Mouse (Mus musculus) heart, embryonic 13.5 days (tissue): ENCODE measurements at regions not wholly inside any gene's neighbourhood (a gene's known extent, or its start where the extent isn't known, plus 50 kb on each side); places are given as distances from the start of the nearest gene placed in this dataset.

Experiments used
- ATAC-seq: fragments of 200-750 bp; cut with Nextera tagmentation; 2 replicates; pipeline ENCODE4 v1.8.0; 2017; ENCODE audit warnings: moderate TSS enrichment; ENCODE audit not compliant: insufficient number of reproducible peaks, low FRiP score, low TSS enrichment; ENCODE audit errors: extremely low read depth
- H3K27ac ChIP-seq: fragments of 300-500 bp; sonication (generic); replicated peaks from 2 replicates; pipeline ENCODE4 v1.5.1; 2015; ENCODE audit warnings: moderate library complexity, mild to moderate bottlenecking, inconsistent platforms
- H3K27me3 ChIP-seq: fragments of 300-500 bp; sonication (generic); replicated peaks from 2 replicates; pipeline ENCODE4 v1.6.1; 2015; ENCODE audit warnings: mild to moderate bottlenecking, inconsistent platforms
- H3K36me3 ChIP-seq: fragments of 300-500 bp; sonication (generic); 2 replicates; pipeline ENCODE4 v1.6.1; 2015; ENCODE audit warnings: mild to moderate bottlenecking, inconsistent platforms
- H3K4me1 ChIP-seq: fragments of 300-500 bp; sonication (generic); 2 replicates; pipeline ENCODE4 v1.6.1; 2015; ENCODE audit warnings: inconsistent platforms
- H3K4me2 ChIP-seq: fragments of 300-500 bp; sonication (generic); 2 replicates; pipeline ENCODE4 v1.6.1; 2015; ENCODE audit warnings: inconsistent platforms, mild to moderate bottlenecking, moderate library complexity
- H3K4me3 ChIP-seq: fragments of 300-500 bp; sonication (generic); 2 replicates; pipeline ENCODE4 v1.5.1; 2015; ENCODE audit warnings: moderate library complexity, mild to moderate bottlenecking, inconsistent platforms
- H3K9ac ChIP-seq: fragments of 300-500 bp; sonication (generic); 2 replicates; pipeline ENCODE4 v1.6.1; 2015; ENCODE audit warnings: inconsistent platforms, mild to moderate bottlenecking, moderate library complexity
- H3K9me3 ChIP-seq: fragments of 300-500 bp; sonication (generic); 2 replicates; pipeline ENCODE4 v1.6.1; 2016; ENCODE audit warnings: inconsistent platforms
- WGBS: fragments of 180-500 bp; shearing (Covaris S2); methylation state at CpG from one replicate; pipeline ENCODE4 v1.1.7; 2015; ENCODE audit warnings: mixed read lengths; 5-methylcytosine and 5-hydroxymethylcytosine counted together

DNA sequence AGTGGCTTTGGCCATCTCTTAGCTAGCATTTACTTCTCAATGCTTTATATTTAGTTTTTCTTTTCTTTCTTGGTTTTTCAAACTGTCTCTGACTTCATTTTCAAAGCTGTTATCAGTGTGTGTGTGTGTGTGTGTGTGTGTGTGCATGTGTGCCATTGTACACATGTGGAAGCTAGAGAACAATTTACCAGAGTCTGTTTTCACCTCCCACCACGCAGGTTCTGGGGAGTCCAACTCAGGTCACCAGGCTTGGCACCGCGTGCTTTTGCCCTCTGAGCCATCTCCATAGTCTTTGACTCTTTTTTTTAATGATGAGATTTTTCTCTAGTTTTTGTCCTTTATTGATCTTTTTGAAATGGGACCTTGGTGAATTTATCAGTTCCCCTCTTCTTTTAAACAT, 93.3 kb upstream of the Gm6657 start:
- no peak for ATAC-seq
- H3K4me3 ChIP-seq = no peak overlapping the region
- no peak overlapping the region for H3K4me2 ChIP-seq
- 83% methylated on average over 3 of the region's 3 CpGs for WGBS
- no peaks in the 10 kb centered on the region for H3K36me3 ChIP-seq
- H3K9me3 ChIP-seq = no peaks in the 10 kb centered on the region
- no peaks in the 10 kb centered on the region for H3K27me3 ChIP-seq
- H3K4me1 ChIP-seq = peaks cover 21% of the 10 kb centered on the region
- H3K27ac ChIP-seq = no peak overlapping the region
- no peak overlapping the region for H3K9ac ChIP-seq

DNA sequence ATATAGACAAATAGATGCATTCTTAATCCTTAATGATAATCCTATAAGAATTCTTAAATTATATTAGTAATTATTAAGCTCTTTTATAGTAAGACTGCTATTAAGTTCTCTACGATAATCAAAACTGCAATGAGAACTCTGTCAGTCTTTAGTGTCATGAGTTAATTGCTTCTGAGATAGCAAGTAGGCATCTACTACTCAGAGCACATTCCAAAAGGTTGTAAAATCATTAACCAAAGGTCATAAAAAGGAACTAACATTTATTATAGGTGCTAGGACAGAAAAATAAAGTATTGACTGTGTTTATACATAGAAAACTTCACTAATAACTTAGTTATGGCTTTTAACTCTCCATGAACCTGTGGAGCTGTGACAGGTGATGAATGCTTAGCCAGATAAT, 84.1 kb upstream of the Gm6657 start:
- no peak for ATAC-seq
- WGBS = 68% methylated on average over 1 of the region's 1 CpGs

DNA sequence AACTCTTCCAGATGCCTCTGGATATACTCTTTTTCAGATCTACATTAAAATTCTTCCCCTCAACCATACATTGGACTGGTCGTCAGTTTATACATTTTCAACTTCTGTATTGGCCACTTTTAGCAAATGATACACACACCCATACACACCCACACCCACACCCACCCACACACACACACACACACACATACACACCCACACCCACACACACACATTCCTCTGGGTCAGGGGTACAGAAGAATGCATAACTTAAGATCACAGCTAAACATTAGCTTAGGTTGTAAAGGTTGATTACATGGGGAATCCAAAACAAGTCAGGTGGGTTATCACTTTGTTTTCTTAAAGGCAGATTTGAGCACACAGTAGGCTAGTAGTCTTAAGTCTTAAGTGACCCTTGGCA, 75.9 kb upstream of the Gm6657 start:
- Histone ChIP-seq H3K4me2 (no peak overlapping the region), H3K9ac (no peak overlapping the region), H3K27me3 (no peaks in the 10 kb centered on the region), H3K4me1 (peaks cover 7% of the 10 kb centered on the region; the same call in 1 of the 2 replicates), H3K4me3 (no peak overlapping the region), H3K27ac (no peak overlapping the region), H3K9me3 (no peaks in the 10 kb centered on the region), H3K36me3 (no peaks in the 10 kb centered on the region)
- WGBS = 81% methylated on average over 1 of the region's 1 CpGs
- ATAC-seq = no peak

More for the DNA sequence above, 84.1 kb upstream of the Gm6657 start:
- H3K4me1 ChIP-seq = no peaks in the 10 kb centered on the region
- H3K9ac ChIP-seq = no peak overlapping the region
- H3K4me2 ChIP-seq = no peak overlapping the region
- no peaks in the 10 kb centered on the region for H3K27me3 ChIP-seq
- H3K9me3 ChIP-seq = no peaks in the 10 kb centered on the region
- H3K36me3 ChIP-seq = no peaks in the 10 kb centered on the region
- H3K27ac ChIP-seq = no peak overlapping the region
- no peak overlapping the region for H3K4me3 ChIP-seq

DNA sequence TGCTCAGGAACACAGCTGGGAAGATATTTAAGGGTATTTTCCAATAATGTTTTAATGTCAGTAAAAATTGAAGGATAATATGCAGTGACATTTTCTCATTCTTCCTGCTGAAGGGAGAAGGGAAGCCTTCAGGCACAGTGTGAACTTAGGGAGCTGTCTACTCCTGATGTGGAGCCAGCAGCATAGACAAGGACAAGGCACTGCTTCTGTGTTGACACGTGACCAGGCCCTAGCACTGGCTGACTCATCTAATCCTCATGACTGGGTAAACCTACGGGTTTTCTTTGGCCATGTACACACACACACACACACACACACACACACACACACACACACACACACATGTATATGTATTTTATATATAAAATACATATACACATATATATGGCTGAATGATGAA, 74.8 kb upstream of the Gm6657 start:
- no peaks in the 10 kb centered on the region for H3K9me3 ChIP-seq
- H3K4me2 ChIP-seq = no peak overlapping the region
- WGBS = 38% methylated on average over 2 of the region's 2 CpGs
- no peaks in the 10 kb centered on the region for H3K36me3 ChIP-seq
- no peak for ATAC-seq
- H3K27ac ChIP-seq = no peak overlapping the region
- H3K27me3 ChIP-seq = no peaks in the 10 kb centered on the region
- no peak overlapping the region for H3K9ac ChIP-seq
- H3K4me3 ChIP-seq = no peak overlapping the region
- peaks cover 7% of the 10 kb centered on the region; the same call in 1 of the 2 replicates for H3K4me1 ChIP-seq

DNA sequence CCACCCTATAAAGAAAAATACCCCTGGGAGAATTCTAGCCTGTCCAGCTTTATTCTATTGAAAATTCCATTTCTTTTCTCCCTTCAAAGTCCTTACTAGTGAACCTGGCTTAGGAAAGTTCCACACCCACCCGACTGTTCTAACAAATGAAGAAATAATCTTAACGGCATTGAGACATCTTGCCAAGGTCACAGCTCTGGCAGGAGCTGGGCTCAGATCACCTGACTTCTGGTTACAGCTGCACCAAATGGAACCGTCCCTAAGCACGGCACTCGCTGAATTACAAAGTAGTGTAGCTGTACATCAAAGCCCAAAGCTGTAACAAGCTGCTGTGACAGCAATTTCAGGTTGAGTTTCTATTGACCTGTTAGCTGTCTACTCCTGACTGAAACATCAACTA, 74.2 kb upstream of the Gm6657 start:
- no peaks in the 10 kb centered on the region for H3K36me3 ChIP-seq
- no peak overlapping the region for H3K4me2 ChIP-seq
- H3K4me3 ChIP-seq = no peak overlapping the region
- H3K9me3 ChIP-seq = no peaks in the 10 kb centered on the region
- peaks cover 7% of the 10 kb centered on the region; the same call in 1 of the 2 replicates for H3K4me1 ChIP-seq
- H3K9ac ChIP-seq = no peak overlapping the region
- no peaks in the 10 kb centered on the region for H3K27me3 ChIP-seq
- no peak overlapping the region for H3K27ac ChIP-seq
- WGBS = 41% methylated on average over 5 of the region's 5 CpGs
- ATAC-seq = no peak

DNA sequence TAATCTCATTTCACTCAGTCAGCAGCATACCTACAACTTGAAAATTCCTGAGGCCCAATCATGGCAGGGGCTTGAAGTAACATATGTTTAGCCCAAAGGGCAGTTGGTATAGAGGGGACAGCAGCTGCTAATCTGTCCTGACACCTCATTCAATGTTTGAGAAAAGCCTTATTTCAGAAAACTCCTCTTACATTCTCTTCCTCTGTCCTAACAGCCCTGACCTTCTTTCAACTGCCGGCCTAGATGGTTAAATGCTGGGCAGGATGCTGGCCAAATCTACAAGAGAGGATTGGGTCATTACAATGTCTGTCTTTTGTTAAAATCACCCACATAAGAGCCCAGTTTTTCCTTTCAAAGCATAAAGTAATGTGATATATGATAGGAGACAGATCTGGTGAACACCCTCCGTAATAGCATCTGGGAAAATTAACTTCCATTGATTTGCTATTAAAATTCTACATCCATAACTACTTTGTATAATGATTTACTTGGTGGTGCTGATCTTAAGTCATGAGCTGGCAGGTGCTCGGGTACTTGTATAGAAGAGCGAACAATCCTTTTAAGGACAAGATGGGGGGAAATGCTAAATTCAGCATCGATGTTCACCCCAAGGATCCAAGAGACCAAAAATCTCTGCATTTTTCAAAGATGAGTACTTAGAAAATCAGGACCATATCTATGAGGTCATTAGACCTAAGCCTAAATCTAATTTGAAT, 64.8 kb upstream of the Gm6657 start:
- 72% methylated on average over 5 of the region's 5 CpGs for WGBS
- Histone ChIP-seq H3K9ac (no peak overlapping the region), H3K4me1 (peaks cover 48% of the 10 kb centered on the region), H3K36me3 (no peaks in the 10 kb centered on the region), H3K27me3 (no peaks in the 10 kb centered on the region), H3K27ac (no peak overlapping the region), H3K4me3 (no peak overlapping the region), H3K9me3 (no peaks in the 10 kb centered on the region), H3K4me2 (no peak overlapping the region)
- ATAC-seq = no peak

DNA sequence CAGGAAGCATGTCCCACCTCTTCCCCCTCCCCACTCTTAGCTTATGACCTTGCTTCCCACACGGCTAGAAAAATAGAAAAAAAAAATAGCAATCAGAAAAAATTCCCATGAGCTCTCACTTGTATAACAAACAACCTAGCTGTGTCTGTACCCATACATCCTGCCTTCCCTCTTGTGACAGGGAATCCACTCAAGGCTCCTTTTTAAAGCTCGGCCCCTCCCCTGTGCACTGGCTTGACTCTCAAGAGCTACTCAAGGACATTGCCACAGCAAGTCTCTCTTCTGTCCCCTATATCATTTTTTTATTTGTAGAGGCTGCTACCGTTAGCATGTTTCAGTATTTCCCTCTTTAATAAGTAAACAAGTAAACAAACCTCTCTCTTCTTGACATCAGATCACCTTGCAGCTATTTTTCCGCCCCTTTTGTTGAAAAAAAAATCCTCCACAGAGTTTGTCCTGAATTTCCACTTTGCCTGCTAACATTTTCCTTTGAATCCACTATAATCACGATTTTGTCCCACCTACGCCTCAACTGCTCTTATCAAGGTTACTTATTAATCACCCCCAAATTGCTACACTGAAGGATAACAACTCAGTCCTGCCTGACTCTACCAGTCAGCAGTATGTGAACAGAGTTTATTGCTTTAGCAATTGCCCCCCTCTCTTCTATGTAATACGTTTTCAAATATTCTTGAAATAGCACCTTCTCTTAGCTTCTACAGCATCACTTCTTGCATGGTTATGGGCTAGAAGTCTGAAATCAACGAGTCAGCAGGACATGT, 61.8 kb upstream of the Gm6657 start:
- H3K9me3 ChIP-seq = no peaks in the 10 kb centered on the region
- H3K4me1 ChIP-seq = peaks cover 62% of the 10 kb centered on the region
- no peak overlapping the region for H3K9ac ChIP-seq
- no peaks in the 10 kb centered on the region for H3K27me3 ChIP-seq
- H3K4me2 ChIP-seq = no peak overlapping the region
- H3K27ac ChIP-seq = no peak overlapping the region
- 52% methylated on average over 8 of the region's 8 CpGs for WGBS
- ATAC-seq = no peak
- H3K36me3 ChIP-seq = no peaks in the 10 kb centered on the region
- H3K4me3 ChIP-seq = no peak overlapping the region

DNA sequence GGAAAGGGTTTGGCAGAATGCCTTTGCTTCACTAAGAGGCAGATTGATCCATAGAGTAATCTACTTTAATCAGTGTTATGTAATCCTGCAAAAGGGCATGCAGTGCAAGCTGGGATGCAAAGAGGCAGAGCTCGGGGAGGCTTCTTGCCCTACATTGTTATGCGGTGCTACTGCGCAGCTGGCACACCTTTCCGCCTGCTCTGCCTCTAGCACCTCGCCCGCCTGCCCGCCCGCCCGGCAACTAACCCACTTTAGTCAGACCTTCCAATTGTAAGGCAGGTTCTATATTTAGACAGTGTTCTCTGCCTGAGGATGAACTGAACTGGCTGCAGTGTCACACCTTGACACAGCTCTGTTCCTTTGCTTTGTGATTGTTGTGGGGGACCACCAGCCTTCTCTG, 60.7 kb upstream of the Gm6657 start:
- no peak overlapping the region for H3K9ac ChIP-seq
- no peak overlapping the region for H3K27ac ChIP-seq
- H3K4me2 ChIP-seq = peak overlapping the region; percentile 46
- no peaks in the 10 kb centered on the region for H3K27me3 ChIP-seq
- 47% methylated on average over 9 of the region's 9 CpGs for WGBS
- no peak overlapping the region for H3K4me3 ChIP-seq
- peaks cover 63% of the 10 kb centered on the region for H3K4me1 ChIP-seq
- H3K9me3 ChIP-seq = no peaks in the 10 kb centered on the region
- no peak for ATAC-seq
- no peaks in the 10 kb centered on the region for H3K36me3 ChIP-seq

DNA sequence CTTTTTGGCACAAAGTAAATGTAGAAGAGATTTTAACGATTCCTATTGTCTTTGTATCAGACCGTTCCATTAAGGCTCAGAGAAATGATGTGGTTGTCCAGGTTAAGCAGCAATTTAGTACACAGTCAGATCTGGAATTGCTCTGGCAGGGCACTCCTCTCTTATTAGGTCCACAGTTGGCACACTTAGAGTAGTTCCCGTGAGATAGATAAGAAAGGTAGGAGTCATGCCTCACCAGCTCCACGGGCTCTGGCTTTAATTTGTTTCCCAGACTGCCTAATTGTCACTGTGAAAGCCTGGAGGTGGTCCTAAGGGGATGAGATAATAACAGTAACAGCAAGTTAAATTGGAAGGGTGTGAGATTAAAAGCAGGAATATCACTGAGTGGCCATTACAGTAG, 60.1 kb upstream of the Gm6657 start:
- Histone ChIP-seq H3K4me1 (peaks cover 60% of the 10 kb centered on the region), H3K36me3 (no peaks in the 10 kb centered on the region), H3K27me3 (no peaks in the 10 kb centered on the region), H3K27ac (no peak overlapping the region), H3K9ac (no peak overlapping the region), H3K4me2 (no peak overlapping the region), H3K9me3 (no peaks in the 10 kb centered on the region), H3K4me3 (no peak overlapping the region)
- no peak for ATAC-seq
- WGBS = 44% methylated on average over 4 of the region's 4 CpGs

DNA sequence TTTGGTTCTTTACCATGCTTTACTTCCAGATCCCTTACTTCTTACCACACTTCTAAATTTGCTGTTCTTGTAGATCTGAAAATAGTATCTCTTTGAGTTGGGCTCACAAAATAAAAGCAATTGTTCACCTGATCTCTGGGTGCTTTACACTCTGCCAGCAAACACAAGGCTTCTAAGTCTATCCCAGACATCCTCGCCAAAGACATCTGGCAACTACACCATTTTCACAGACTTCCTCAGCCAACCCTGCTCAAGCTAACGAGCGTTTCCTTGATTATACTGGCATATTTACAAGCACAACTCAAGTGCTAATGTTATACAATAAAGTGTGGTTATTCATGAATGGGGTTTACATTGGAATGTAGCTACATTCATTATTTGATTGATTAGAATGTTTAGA, 56.8 kb upstream of the Gm6657 start:
- 70% methylated on average over 3 of the region's 3 CpGs for WGBS
- Histone ChIP-seq H3K27me3 (no peaks in the 10 kb centered on the region), H3K9ac (no peak overlapping the region), H3K27ac (no peak overlapping the region), H3K4me2 (no peak overlapping the region), H3K36me3 (no peaks in the 10 kb centered on the region), H3K9me3 (no peaks in the 10 kb centered on the region), H3K4me1 (peaks cover 56% of the 10 kb centered on the region), H3K4me3 (no peak overlapping the region)
- ATAC-seq = no peak

DNA sequence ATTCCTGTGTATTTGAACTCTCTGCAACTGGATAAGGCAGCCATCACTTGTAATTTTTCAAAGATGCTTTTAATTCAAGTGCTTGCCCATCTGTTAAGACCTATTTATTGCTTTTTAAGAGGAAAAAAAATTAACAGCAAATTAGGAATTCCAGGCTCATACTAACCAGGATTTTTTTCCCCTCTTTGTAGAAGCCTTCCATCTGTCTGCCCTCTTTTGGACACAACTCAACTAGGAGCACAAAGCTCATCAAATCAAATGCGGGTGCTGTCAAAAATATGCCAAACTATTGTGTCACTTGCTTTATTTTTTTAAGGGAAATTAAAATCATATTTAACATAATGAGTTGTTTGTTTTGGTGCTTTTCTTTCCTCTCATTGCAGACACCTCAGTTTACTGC, 55.6 kb upstream of the Gm6657 start:
- 100% methylated on average over 1 of the region's 1 CpGs for WGBS
- Histone ChIP-seq H3K27me3 (no peaks in the 10 kb centered on the region), H3K9me3 (no peaks in the 10 kb centered on the region), H3K4me1 (peaks cover 44% of the 10 kb centered on the region), H3K36me3 (no peaks in the 10 kb centered on the region), H3K4me2 (no peak overlapping the region), H3K4me3 (no peak overlapping the region), H3K27ac (no peak overlapping the region), H3K9ac (no peak overlapping the region)
- no peak for ATAC-seq
